Comparison of ENCODE assay signal across 23 mouse cellular contexts in genomic region chr6:35499978-35500667, GRCm38 (mm10). TPM values are rescaled to one million over a fixed set of nuclear protein-coding genes. Genes with fewer than 3 reads are reported as not detected.
DNase-seq lines count a peak whose midpoint lies in the region; ATAC-seq and TF ChIP-seq lines count a peak whose summit lies in the region.
"Had no signal": no experiment of that assay in that cellular context is flagged by ENCODE, and none has a peak within 500 bp of the region (broad histone marks: within the 10 kb centered on the region; RNA-seq: fewer than 3 reads in every experiment).

No protein-coding gene starts in this region.

- no peaks in the 10 kb centered on the region; the same call in 1 of the 2 replicates for H3K4me1 ChIP-seq in liver, postnatal 0 days (ENCODE audit: insufficient read depth)
- H3K4me1 ChIP-seq in forebrain, embryonic 11.5 days (replicated peaks; ENCODE audit: control insufficient read depth, insufficient read depth, low read length): no peaks in the 10 kb centered on the region
- H3K4me1 ChIP-seq: embryonic facial prominence, embryonic 13.5 days; forebrain, embryonic 15.5 days; hindbrain, embryonic 12.5 days; limb, embryonic 13.5 days had no signal

- H3K27me3 ChIP-seq in liver, postnatal 0 days (ENCODE audit: insufficient read depth, low read length): no peaks in the 10 kb centered on the region
- no peaks in the 10 kb centered on the region for H3K27me3 ChIP-seq in forebrain, embryonic 11.5 days (ENCODE audit: control insufficient read depth, insufficient read depth, low read length)
- H3K27me3 ChIP-seq: embryonic facial prominence, embryonic 13.5 days; forebrain, embryonic 15.5 days; hindbrain, embryonic 12.5 days; limb, embryonic 13.5 days had no signal

- TF ChIP-seq EP300 in liver, postnatal 0 days (IDR thresholded peaks at IDR 0.05; ENCODE audit: low read depth): peak; percentile 44; the same call in 1 of the 2 replicates

- peak; percentile 43 for DNase-seq in heart, adult 11 months
- DNase-seq in heart, adult 18-20 months: no peak
- peak; percentile 82 for DNase-seq in 416B (ENCODE audit: low read depth)
- peak; percentile 64 for DNase-seq in gonadal fat pad, adult 2 months (ENCODE audit: low read depth)
- DNase-seq in liver, postnatal 0 days: peak; percentile 33
- no peak for DNase-seq in layer of hippocampus, postnatal 25 days (ENCODE audit: extremely low spot score in 1 of 2, low spot score in 1 of 2)
- no peak for DNase-seq in frontal cortex, adult 2 months (ENCODE audit: extremely low spot score in 1 of 2, low spot score in 1 of 2)
- no peak for DNase-seq in forebrain, embryonic 11.5 days (ENCODE audit: low spot score)
- DNase-seq: cerebellum, adult 18-20 months; cerebellum, postnatal 14 days; embryo, embryonic 11 days; gastrocnemius, postnatal 10 days; kidney, adult 9 months; kidney, postnatal 14 days; thymus, adult 18-20 months; thymus, postnatal 4 days had no signal

- H3K4me3 ChIP-seq in liver, postnatal 0 days (ENCODE audit: low read depth, low read length): no peak overlapping the region
- H3K4me3 ChIP-seq in forebrain, embryonic 11.5 days (ENCODE audit: low read depth, low read length): no peak overlapping the region
- H3K4me3 ChIP-seq: embryonic facial prominence, embryonic 13.5 days; erythroblast, embryonic 14.5 days; forebrain, embryonic 15.5 days; hindbrain, embryonic 12.5 days; limb, embryonic 13.5 days had no signal

- H3K9ac ChIP-seq in liver, postnatal 0 days (replicated peaks): no peak overlapping the region
- no peak overlapping the region for H3K9ac ChIP-seq in forebrain, embryonic 11.5 days (ENCODE audit: low read length)
- H3K9ac ChIP-seq: embryonic facial prominence, embryonic 13.5 days; forebrain, embryonic 15.5 days; hindbrain, embryonic 12.5 days; limb, embryonic 13.5 days had no signal

- H3K36me3 ChIP-seq in liver, postnatal 0 days (replicated peaks; ENCODE audit: insufficient read depth, low read length): no peaks in the 10 kb centered on the region
- no peaks in the 10 kb centered on the region for H3K36me3 ChIP-seq in forebrain, embryonic 11.5 days (ENCODE audit: control insufficient read depth, insufficient read depth, low read length)
- H3K36me3 ChIP-seq: forebrain, embryonic 15.5 days; hindbrain, embryonic 12.5 days; limb, embryonic 13.5 days had no signal

- peak overlapping the region; percentile 58 for H3K27ac ChIP-seq in liver, postnatal 0 days (ENCODE audit: low read depth)
- H3K27ac ChIP-seq in forebrain, embryonic 11.5 days (ENCODE audit: low read depth, low read length): no peak overlapping the region
- H3K27ac ChIP-seq: embryonic facial prominence, embryonic 13.5 days; forebrain, embryonic 15.5 days; hindbrain, embryonic 12.5 days; limb, embryonic 13.5 days; macrophage had no signal

- H3K4me2 ChIP-seq in liver, postnatal 0 days (ENCODE audit: low read depth, low read length): no peak overlapping the region
- no peak overlapping the region for H3K4me2 ChIP-seq in forebrain, embryonic 11.5 days (ENCODE audit: low read depth, low read length, severe bottlenecking)
- H3K4me2 ChIP-seq: embryonic facial prominence, embryonic 13.5 days; forebrain, embryonic 15.5 days; hindbrain, embryonic 12.5 days; limb, embryonic 13.5 days; midbrain, embryonic 11.5 days had no signal

- WGBS in liver, postnatal 0 days (ENCODE audit: insufficient replicate concordance): 62% methylated on average over 5 of the region's 5 CpGs
- 97% methylated on average over 5 of the region's 5 CpGs for WGBS in forebrain, embryonic 11.5 days

- no peaks in the 10 kb centered on the region for H3K9me3 ChIP-seq in liver, postnatal 0 days (ENCODE audit: low read length)
- H3K9me3 ChIP-seq in forebrain, embryonic 11.5 days (ENCODE audit: control insufficient read depth, low read length): no peaks in the 10 kb centered on the region
- H3K9me3 ChIP-seq: embryonic facial prominence, embryonic 13.5 days; forebrain, embryonic 15.5 days; hindbrain, embryonic 12.5 days; limb, embryonic 13.5 days had no signal

- ATAC-seq in liver, postnatal 0 days: peak; percentile 93
- ATAC-seq in forebrain, embryonic 11.5 days (replicated peaks; ENCODE audit: low FRiP score): no peak
- ATAC-seq: forebrain, embryonic 15.5 days had no signal

- TF ChIP-seq CTCF in liver, postnatal 0 days (IDR thresholded peaks at IDR 0.05; ENCODE audit: low read depth): no peak

RNA-seq across cellular contexts. Expression of gene Mtpn, which starts 39.6 kb away (rescaled TPM):
- 10 to 100 TPM; 44.7 to 52.5 TPM for total RNA-seq in heart, adult 18-20 months (2021)
- polyA plus RNA-seq in gonadal fat pad, adult 2 months (2012; rRNA removed): 28.0 and 36.8 TPM in 2 replicates
- 34.5 and 40.4 TPM in 2 replicates for polyA plus RNA-seq in liver, postnatal 0 days (2015; fragmentation: Nextera tagmentation; extraction: Ambion mirVana)
- total RNA-seq in layer of hippocampus, postnatal 25 days (2021): 100 to 1,000 TPM; 259 to 279 TPM
- 131 and 133 TPM in 2 replicates for polyA plus RNA-seq in frontal cortex, adult 2 months (2012; rRNA removed)
- 156 and 166 TPM in 2 replicates for polyA plus RNA-seq in forebrain, embryonic 11.5 days (2014; fragmentation: Nextera tagmentation; extraction: Ambion mirVana)

Comparison
In these comparisons a context has a peak if more than half of its experiments do, and no peak if none do; other contexts are left out.
1. DNase-seq: peak in heart, adult 11 months (single experiment), 416B (single experiment), gonadal fat pad, adult 2 months (single experiment) and liver, postnatal 0 days (single experiment); none in heart, adult 18-20 months (0 of 2), layer of hippocampus, postnatal 25 days (0 of 2), frontal cortex, adult 2 months (0 of 2) and forebrain, embryonic 11.5 days (single experiment).